Mouse (Mus musculus) G1E (cell line): ENCODE data around the gene Fam198b. TPM values are rescaled to one million over a fixed set of nuclear protein-coding genes. Genes with fewer than 3 reads are reported as not detected.

Source experiments
- ATAC-seq: 2 replicates; pipeline ENCODE4 v1.8.0; 2016; ENCODE audit warnings: mild to moderate bottlenecking; ENCODE audit not compliant: insufficient number of reproducible peaks, poor library complexity, low FRiP score, severe bottlenecking; ENCODE audit errors: extremely low read depth
- DNase-seq: peaks from one replicate; pipeline ENCODE4 v3.0.0; 2012; ENCODE audit warnings: low spot score
- H3K27me3 ChIP-seq: 2 replicates; pipeline ENCODE4 v1.6.1; 2012; ENCODE audit warnings: mild to moderate bottlenecking, low read length, inconsistent platforms; ENCODE audit not compliant: insufficient read depth
- H3K36me3 ChIP-seq: replicated peaks from 2 replicates; pipeline ENCODE3; 2012; ENCODE audit warnings: mild to moderate bottlenecking, inconsistent platforms
- H3K4me1 ChIP-seq: 2 replicates; pipeline ENCODE4 v1.6.1; 2012; ENCODE audit warnings: low read depth, low read length, inconsistent platforms, mixed read lengths; ENCODE audit not compliant: insufficient read depth
- H3K4me3 ChIP-seq: 2 replicates; pipeline ENCODE4 v1.5.1; 2012; ENCODE audit warnings: low read depth, mild to moderate bottlenecking, inconsistent platforms, low read length, moderate library complexity, mixed read lengths
- H3K9me3 ChIP-seq: replicated peaks from 2 replicates; pipeline ENCODE4 v1.6.1; 2012; ENCODE audit warnings: inconsistent platforms
- CTCF ChIP-seq: IDR thresholded peaks from 2 replicates; pipeline ENCODE4 v1.5.1; 2012; ENCODE audit warnings: low read depth, low read length, inconsistent platforms, mixed read lengths
- GATA1 ChIP-seq: IDR thresholded peaks from 2 replicates; pipeline ENCODE4 v1.6.1; 2012; ENCODE audit warnings: borderline replicate concordance, low read length, inconsistent platforms, mixed read lengths
- GATA2 ChIP-seq: IDR thresholded peaks from 2 replicates; pipeline ENCODE4 v1.6.1; 2012; ENCODE audit warnings: low read depth, low read length, inconsistent platforms, borderline replicate concordance
- POLR2AphosphoS5 ChIP-seq: IDR thresholded peaks from 2 replicates; pipeline ENCODE4 v1.6.1; 2012; ENCODE audit warnings: low read depth, low read length, inconsistent platforms; ENCODE audit not compliant: insufficient replicate concordance
- TAL1 ChIP-seq: conservative IDR thresholded peaks from 2 replicates; pipeline ENCODE4 v1.6.1; 2012; ENCODE audit warnings: low read depth, low read length, inconsistent platforms, mixed read lengths
- polyA plus RNA-seq: library from polyadenylated mRNA; stranded (reverse); fragments of >175 nt; gene quantifications from 2 replicates; pipeline ENCODE4 v1.2.3, GENCODE M21; 2012
- total RNA-seq, 2 experiments: library from RNA; stranded (forward) in 1 of 2; stranded (reverse) in 1 of 2; fragments of 200-1000 nt in 1 of 2; fragments of >200 nt in 1 of 2; fragmentation: Nextera tagmentation in 1 of 2; gene quantifications; 2 replicates each; pipeline ENCODE4 v1.2.3; 2014 to 2017

Gene Fam198b
- total and polyA plus RNA-seq, 3 experiments: 3.6 to 207 (median 102) TPM

GRCm38 (mm10) chr3:79848841-79849240 is 35.5 kb upstream of the Fam198b start:
- peaks cover 87% of the 10 kb centered on the region for H3K4me1 ChIP-seq
- no peak overlapping the region; the same call in 1 of the 2 replicates for H3K4me3 ChIP-seq
- no peaks in the 10 kb centered on the region for H3K36me3 ChIP-seq
- no peak for ATAC-seq
- H3K27me3 ChIP-seq: no peaks in the 10 kb centered on the region
- H3K9me3 ChIP-seq: no peaks in the 10 kb centered on the region
- no peak for DNase-seq
- no peak for TF ChIP-seq CTCF
- TF ChIP-seq POLR2AphosphoS5: no peak
- TF ChIP-seq GATA1: no peak
- no peak for TF ChIP-seq GATA2
- TF ChIP-seq TAL1: no peak

- Histone ChIP-seq H3K4me1 (peaks cover 87% of the 10 kb centered on the region), H3K36me3 (no peaks in the 10 kb centered on the region), H3K27me3 (no peaks in the 10 kb centered on the region), H3K9me3 (no peaks in the 10 kb centered on the region), H3K4me3 (no peak overlapping the region; the same call in 1 of the 2 replicates)
- ATAC-seq (no peak), DNase-seq (no peak)
- no peak for TF ChIP-seq CTCF
- no peak for TF ChIP-seq GATA2
- TF ChIP-seq GATA1: no peak
- no peak for TF ChIP-seq TAL1
- no peak for TF ChIP-seq POLR2AphosphoS5
Observed at GRCm38 (mm10) chr3:79849621-79850020, 34.7 kb upstream of the Fam198b start.

GRCm38 (mm10) chr3:79850656-79851055 is 33.7 kb upstream of the Fam198b start:
- ATAC-seq: no peak
- H3K36me3 ChIP-seq: no peaks in the 10 kb centered on the region
- H3K9me3 ChIP-seq: no peaks in the 10 kb centered on the region
- peaks cover 86% of the 10 kb centered on the region for H3K4me1 ChIP-seq
- TF ChIP-seq GATA1 (no peak), GATA2 (no peak), TAL1 (no peak), CTCF (no peak), POLR2AphosphoS5 (no peak)
- H3K27me3 ChIP-seq: no peaks in the 10 kb centered on the region
- no peak for DNase-seq
- no peak overlapping the region for H3K4me3 ChIP-seq

- Histone ChIP-seq H3K4me3 (peak overlapping the region; percentile 20; the same call in 1 of the 2 replicates), H3K4me1 (peaks cover 79% of the 10 kb centered on the region), H3K36me3 (no peaks in the 10 kb centered on the region), H3K27me3 (no peaks in the 10 kb centered on the region), H3K9me3 (no peaks in the 10 kb centered on the region)
- ATAC-seq (peak; percentile 29; the same call in 1 of the 2 replicates), DNase-seq (no peak)
- TF ChIP-seq TAL1 (no peak), CTCF (no peak), GATA1 (no peak), GATA2 (no peak), POLR2AphosphoS5 (no peak)
Observed at GRCm38 (mm10) chr3:79852108-79852507, 32.2 kb upstream of the Fam198b start.

- no peaks in the 10 kb centered on the region for H3K9me3 ChIP-seq
- ATAC-seq (peak; percentile 81), DNase-seq (peak; percentile 55)
- H3K4me3 ChIP-seq: peak within 1 kb of the TSS; percentile 55; the same call in 1 of the 2 replicates
- H3K36me3 ChIP-seq: no peaks in the 10 kb centered on the region
- H3K27me3 ChIP-seq: no peaks in the 10 kb centered on the region
- no peak for TF ChIP-seq GATA1
- peak; percentile 62; the same call in 1 of the 2 replicates for TF ChIP-seq TAL1
- H3K4me1 ChIP-seq: peaks cover 77% of the 10 kb centered on the region
Observed at GRCm38 (mm10) chr3:79852654-79853166, 31.6 kb upstream of the Fam198b start, which contains the start of gene Tmem144. Gene Tmem144, minus strand, starts transcription at chr3:79852773.

GRCm38 (mm10) chr3:79857780-79858179 is 26.6 kb upstream of the Fam198b start:
- peaks cover 32% of the 10 kb centered on the region for H3K4me1 ChIP-seq
- no peak for ATAC-seq
- H3K27me3 ChIP-seq: peaks cover 12% of the 10 kb centered on the region
- no peak for DNase-seq
- no peaks in the 10 kb centered on the region for H3K36me3 ChIP-seq
- no peak for TF ChIP-seq POLR2AphosphoS5
- TF ChIP-seq GATA2: no peak
- TF ChIP-seq TAL1: no peak
- no peak for TF ChIP-seq GATA1
- TF ChIP-seq CTCF: no peak
- no peaks in the 10 kb centered on the region for H3K9me3 ChIP-seq
- H3K4me3 ChIP-seq: no peak overlapping the region

GRCm38 (mm10) chr3:79858221-79858620 is 26.1 kb upstream of the Fam198b start:
- H3K9me3 ChIP-seq: no peaks in the 10 kb centered on the region
- no peak for TF ChIP-seq TAL1
- TF ChIP-seq POLR2AphosphoS5: no peak
- no peak for TF ChIP-seq GATA1
- TF ChIP-seq GATA2: no peak
- TF ChIP-seq CTCF: no peak
- peaks cover 12% of the 10 kb centered on the region for H3K27me3 ChIP-seq
- ATAC-seq (no peak), DNase-seq (no peak)
- H3K4me3 ChIP-seq: no peak overlapping the region
- H3K4me1 ChIP-seq: peaks cover 28% of the 10 kb centered on the region
- H3K36me3 ChIP-seq: no peaks in the 10 kb centered on the region
